Mouse (Mus musculus) MEL (cell line): ENCODE measurements around the gene Brpf1. TPM values are rescaled to one million over a fixed set of nuclear protein-coding genes. Genes with fewer than 3 reads are reported as not detected.

ENCODE experiments used
- DNase-seq: peaks from one replicate; pipeline ENCODE4 v3.0.0; 2011; ENCODE audit warnings: low read depth, low spot score
- H3K27ac ChIP-seq: 2 replicates; pipeline ENCODE4 v1.5.1; 2012; ENCODE audit warnings: low read depth, mild to moderate bottlenecking, control low read depth, low read length, moderate library complexity; ENCODE audit not compliant: control insufficient read depth
- H3K27me3 ChIP-seq, 2 experiments: fragments of 150-350 bp in 1 of 2; sonication (generic) in 1 of 2; 2 replicates each; pipeline ENCODE4 v1.6.1; 2012; ENCODE audit warnings: low read length in 2 of 2, mild to moderate bottlenecking in 2 of 2, improper control_type of control experiment in 1 of 2, moderate library complexity in 1 of 2; ENCODE audit not compliant: insufficient read depth in 2 of 2, control insufficient read depth in 1 of 2
- H3K36me3 ChIP-seq, 2 experiments: 2 replicates each; pipeline ENCODE4 v1.6.1; 2012 to 2014; ENCODE audit warnings: low read length in 2 of 2, improper control_type of control experiment in 1 of 2, inconsistent platforms in 1 of 2, mild to moderate bottlenecking in 1 of 2; ENCODE audit not compliant: insufficient read depth in 2 of 2, control insufficient read depth in 1 of 2
- H3K4me1 ChIP-seq, 2 experiments: fragments of 150-350 bp in 1 of 2; sonication (generic) in 1 of 2; 2 replicates each; pipeline ENCODE4 v1.6.1; 2012; ENCODE audit warnings: low read length in 2 of 2, improper control_type of control experiment in 1 of 2, mild to moderate bottlenecking in 1 of 2; ENCODE audit not compliant: insufficient read depth in 2 of 2, control insufficient read depth in 1 of 2
- H3K4me3 ChIP-seq, 2 experiments: fragments of 150-350 bp in 1 of 2; sonication (generic) in 1 of 2; 2 replicates each; pipeline ENCODE4 v1.5.1; 2012; ENCODE audit warnings: low read depth in 2 of 2, low read length in 2 of 2, mild to moderate bottlenecking in 2 of 2, moderate library complexity in 2 of 2, control low read depth in 1 of 2, improper control_type of control experiment in 1 of 2; ENCODE audit not compliant: control insufficient read depth in 1 of 2, insufficient read depth in 1 of 2
- H3K79me2 ChIP-seq: 2 replicates; pipeline ENCODE4 v1.6.1; 2012; ENCODE audit warnings: mild to moderate bottlenecking, low read length, moderate library complexity; ENCODE audit not compliant: control insufficient read depth, poor library complexity, insufficient read depth
- H3K9ac ChIP-seq: 2 replicates; pipeline ENCODE4 v1.6.1; 2012; ENCODE audit warnings: low read depth, mild to moderate bottlenecking, control low read depth, low read length, moderate library complexity; ENCODE audit not compliant: control insufficient read depth, poor library complexity, severe bottlenecking
- H3K9me3 ChIP-seq: fragments of 150-350 bp; sonication (generic); replicated peaks from 2 replicates; pipeline ENCODE4 v1.6.1; 2012; ENCODE audit warnings: mild to moderate bottlenecking, low read length, improper control_type of control experiment, moderate library complexity; ENCODE audit not compliant: insufficient read depth
- BHLHE40 ChIP-seq: IDR thresholded peaks from 2 replicates; pipeline ENCODE4 v1.6.1; 2012; ENCODE audit warnings: low read depth, mild to moderate bottlenecking, inconsistent platforms, low read length, improper control_type of control experiment, borderline replicate concordance
- E2F4 ChIP-seq: IDR thresholded peaks from 2 replicates; pipeline ENCODE4 v1.6.1; 2011; ENCODE audit warnings: low read depth, low read length, improper control_type of control experiment, borderline replicate concordance
- ELF1 ChIP-seq: IDR thresholded peaks from 2 replicates; pipeline ENCODE4 v1.6.1; 2014; ENCODE audit warnings: low read depth, mild to moderate bottlenecking, inconsistent platforms, low read length, improper control_type of control experiment, moderate library complexity
- EP300 ChIP-seq, 2 experiments: IDR thresholded peaks; 2 replicates each; pipeline ENCODE4 v1.6.1; 2011; ENCODE audit warnings: improper control_type of control experiment in 2 of 2, low read length in 2 of 2, low read depth in 1 of 2, mild to moderate bottlenecking in 1 of 2
- ETS1 ChIP-seq: IDR thresholded peaks from 2 replicates; pipeline ENCODE4 v1.6.1; 2012; ENCODE audit warnings: low read depth, mild to moderate bottlenecking, inconsistent platforms, low read length, improper control_type of control experiment, moderate library complexity
- GABPA ChIP-seq: IDR thresholded peaks from 2 replicates; pipeline ENCODE4 v1.6.1; 2012; ENCODE audit warnings: low read depth, mild to moderate bottlenecking, inconsistent platforms, low read length, improper control_type of control experiment, moderate library complexity
- GATA1 ChIP-seq: IDR thresholded peaks from 2 replicates; pipeline ENCODE4 v1.6.1; 2011; ENCODE audit warnings: low read depth, low read length, improper control_type of control experiment
- JUND ChIP-seq: IDR thresholded peaks from 2 replicates; pipeline ENCODE4 v1.6.1; 2011; ENCODE audit warnings: low read depth, mild to moderate bottlenecking, improper control_type of control experiment, low read length
- KAT2A ChIP-seq: conservative IDR thresholded peaks from 2 replicates; pipeline ENCODE4 v1.6.1; 2012; ENCODE audit warnings: low read depth, low read length, improper control_type of control experiment, inconsistent platforms
- MEF2A ChIP-seq: IDR thresholded peaks from 2 replicates; pipeline ENCODE4 v1.6.1; 2014; ENCODE audit warnings: low read depth, mild to moderate bottlenecking, inconsistent platforms, low read length, improper control_type of control experiment; ENCODE audit not compliant: poor library complexity, insufficient replicate concordance, severe bottlenecking; ENCODE audit errors: extremely low read depth
- MXI1 ChIP-seq: IDR thresholded peaks from 2 replicates; pipeline ENCODE4 v1.6.1; 2011; ENCODE audit warnings: mild to moderate bottlenecking, low read depth, low read length, improper control_type of control experiment
- MYC ChIP-seq: IDR thresholded peaks from 2 replicates; pipeline ENCODE4 v1.6.1; 2011; ENCODE audit warnings: low read depth, mild to moderate bottlenecking, low read length, improper control_type of control experiment, moderate library complexity
- NRF1 ChIP-seq: IDR thresholded peaks from 2 replicates; pipeline ENCODE4 v1.6.1; 2014; ENCODE audit warnings: low read depth, mild to moderate bottlenecking, inconsistent platforms, low read length, improper control_type of control experiment, moderate library complexity; ENCODE audit not compliant: poor library complexity, insufficient read depth, severe bottlenecking
- POLR2AphosphoS2 ChIP-seq: IDR thresholded peaks from 2 replicates; pipeline ENCODE4 v1.6.1; 2011; ENCODE audit warnings: low read length, improper control_type of control experiment
- RAD21 ChIP-seq: IDR thresholded peaks from 2 replicates; pipeline ENCODE4 v1.6.1; 2011; ENCODE audit warnings: mild to moderate bottlenecking, low read depth, low read length, improper control_type of control experiment
- RCOR1 ChIP-seq: IDR thresholded peaks from 2 replicates; pipeline ENCODE4 v1.6.1; 2012; ENCODE audit warnings: low read depth, mild to moderate bottlenecking, inconsistent platforms, low read length, improper control_type of control experiment
- SMC3 ChIP-seq: IDR thresholded peaks from 2 replicates; pipeline ENCODE4 v1.6.1; 2011; ENCODE audit warnings: low read depth, low read length, improper control_type of control experiment
- TAL1 ChIP-seq: IDR thresholded peaks from 2 replicates; pipeline ENCODE4 v1.6.1; 2012; ENCODE audit warnings: mild to moderate bottlenecking, inconsistent platforms, low read length, moderate library complexity, mixed read lengths
- TBP ChIP-seq: IDR thresholded peaks from 2 replicates; pipeline ENCODE4 v1.8.0; 2011; ENCODE audit warnings: low read depth, low read length, improper control_type of control experiment
- TCF12 ChIP-seq: IDR thresholded peaks from 2 replicates; pipeline ENCODE4 v1.6.1; 2014; ENCODE audit warnings: low read depth, mild to moderate bottlenecking, inconsistent platforms, low read length, improper control_type of control experiment, moderate library complexity
- UBTF ChIP-seq: IDR thresholded peaks from 2 replicates; pipeline ENCODE4 v1.6.1; 2012; ENCODE audit warnings: low read depth, mild to moderate bottlenecking, inconsistent platforms, low read length, improper control_type of control experiment, moderate library complexity, borderline replicate concordance; ENCODE audit not compliant: insufficient read depth
- USF1 ChIP-seq: IDR thresholded peaks from 2 replicates; pipeline ENCODE4 v1.6.1; 2014; ENCODE audit warnings: low read depth, mild to moderate bottlenecking, inconsistent platforms, low read length, improper control_type of control experiment, moderate library complexity
- USF2 ChIP-seq, 2 experiments: IDR thresholded peaks; 2 replicates each; pipeline ENCODE4 v1.6.1; 2011 to 2012; ENCODE audit warnings: improper control_type of control experiment in 2 of 2, low read length in 2 of 2, borderline replicate concordance in 1 of 2, inconsistent platforms in 1 of 2, low read depth in 1 of 2, mild to moderate bottlenecking in 1 of 2; ENCODE audit not compliant: insufficient read depth in 1 of 2
- ZNF384 ChIP-seq: IDR thresholded peaks from 2 replicates; pipeline ENCODE4 v1.6.1; 2012; ENCODE audit warnings: low read depth, mild to moderate bottlenecking, inconsistent platforms, low read length, improper control_type of control experiment
- polyA plus RNA-seq, 2 experiments: library from polyadenylated mRNA; stranded (reverse) in 1 of 2; unstranded in 1 of 2; fragments of >175 nt in 1 of 2; fragments of >200 nt in 1 of 2; gene quantifications; 2 replicates each; pipeline versions ENCODE4 v1.2.1 to v1.2.4; 2012; ENCODE audit warnings: low replicate concordance in 2 of 2, low read depth in 1 of 2; ENCODE audit not compliant: insufficient read length in 2 of 2, insufficient read depth in 1 of 2, missing spikeins in 1 of 2
- total RNA-seq: library from RNA; depleted of rRNA; stranded (reverse); fragments of 300-350 nt; gene quantifications from 2 replicates; pipeline ENCODE4 v1.2.3, GENCODE M21; 2012

Brpf1 gene
- total and polyA plus RNA-seq, 3 experiments, result 32.6 to 46.8 (median 44.9) TPM

DNA sequence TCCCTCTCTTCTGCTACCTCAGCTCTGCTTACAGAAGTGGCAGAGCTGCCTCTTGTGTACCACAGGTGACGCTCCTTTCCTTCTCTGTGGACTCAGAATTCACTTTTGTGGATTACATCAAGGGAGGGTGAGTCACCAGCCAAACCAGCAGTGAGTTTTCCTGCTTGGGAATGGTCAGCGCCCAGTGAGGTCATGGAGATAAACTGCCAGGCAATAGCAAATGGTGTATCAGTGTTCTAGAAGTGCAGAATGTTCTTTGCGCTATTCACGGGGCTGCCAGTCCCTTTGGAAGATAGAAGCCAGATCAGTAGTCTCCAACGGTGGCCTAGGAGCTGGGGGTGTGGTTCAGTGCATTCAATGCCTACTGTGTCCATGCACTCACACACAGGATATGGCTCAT, 14.0 kb upstream of the Brpf1 start:
- H3K27me3 ChIP-seq, result no peaks in the 10 kb centered on the region
- no peak overlapping the region for H3K27ac ChIP-seq
- DNase-seq, result no peak
- peaks cover 0 to 9% of the 10 kb centered on the region in 2 experiments; a peak in 2 of 4 replicates for H3K36me3 ChIP-seq
- TF ChIP-seq ELF1, result no peak
- no peak for TF ChIP-seq ZNF384
- no peak for TF ChIP-seq GABPA
- no peak for TF ChIP-seq RAD21
- TF ChIP-seq GATA1, result no peak
- no peak for TF ChIP-seq UBTF
- TF ChIP-seq TBP, result no peak
- TF ChIP-seq TCF12, result no peak
- TF ChIP-seq NRF1, result no peak
- TF ChIP-seq USF1, result no peak
- no peak for TF ChIP-seq RCOR1
- TF ChIP-seq TAL1, result no peak
- TF ChIP-seq ETS1, result no peak
- H3K4me1 ChIP-seq, result peaks cover 9 to 16% of the 10 kb centered on the region in 2 experiments
- no peak overlapping the region for H3K9ac ChIP-seq
- no peaks in the 10 kb centered on the region for H3K79me2 ChIP-seq
- H3K9me3 ChIP-seq, result no peaks in the 10 kb centered on the region
- no peak overlapping the region for H3K4me3 ChIP-seq

DNA sequence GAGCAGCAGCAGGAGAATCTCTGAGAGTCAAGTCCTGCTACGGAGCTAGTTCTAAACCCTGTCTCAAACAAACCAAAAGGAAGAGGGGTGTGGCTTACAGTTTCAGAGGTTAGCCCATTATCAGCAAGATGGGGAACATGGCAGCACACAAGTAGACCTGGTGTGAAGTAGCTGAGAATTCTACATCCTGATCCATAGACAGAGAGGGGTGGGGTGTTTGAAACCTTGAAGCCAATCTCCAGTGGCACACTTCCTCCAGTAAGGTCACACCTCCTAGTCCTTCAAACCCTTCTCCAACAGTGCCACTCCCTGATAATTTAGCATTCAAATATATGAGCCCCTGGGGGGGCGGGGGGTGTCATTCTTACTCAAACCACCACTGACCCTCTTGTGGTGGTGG, 10.9 kb upstream of the Brpf1 start:
- H3K36me3 ChIP-seq, result peaks cover 0 to 13% of the 10 kb centered on the region in 2 experiments; a peak in 2 of 4 replicates
- H3K9ac ChIP-seq, result no peak overlapping the region
- DNase-seq, result peak; percentile 50
- H3K27ac ChIP-seq, result no peak overlapping the region
- TF ChIP-seq KAT2A (no peak), BHLHE40 (no peak), UBTF (no peak), SMC3 (no peak), MXI1 (no peak), E2F4 (no peak), MYC (no peak), MEF2A (no peak), TAL1 (no peak), EP300 (IDR thresholded peaks at IDR 0.05; ENCODE audit: low read depth in 1 of 2, low read length in 2 of 2) (no peak), USF2 (IDR thresholded peaks at IDR 0.05; ENCODE audit: borderline replicate concordance in 1 of 2, insufficient read depth in 1 of 2, low read depth in 1 of 2, low read length in 2 of 2) (no peak), JUND (no peak), POLR2AphosphoS2 (no peak), TCF12 (no peak)
- TF ChIP-seq, all 39 proteins: peak for 0
- no peak overlapping the region for H3K4me3 ChIP-seq
- no peaks in the 10 kb centered on the region for H3K27me3 ChIP-seq
- H3K9me3 ChIP-seq, result no peaks in the 10 kb centered on the region
- peaks cover 14 to 19% of the 10 kb centered on the region in 2 experiments for H3K4me1 ChIP-seq
- H3K79me2 ChIP-seq, result no peaks in the 10 kb centered on the region
